Mouse (Mus musculus) spleen, adult 2 months (tissue): ENCODE data around the gene Gpr146.

ENCODE experiments used
- CTCF ChIP-seq: fragments of 200-500 bp; IDR thresholded peaks from 2 replicates; pipeline ENCODE4 v1.5.1; 2011; ENCODE audit warnings: mild to moderate bottlenecking, inconsistent platforms; ENCODE audit not compliant: insufficient read depth, insufficient read length, insufficient replicate concordance; ENCODE audit errors: extremely low read depth
- POLR2A ChIP-seq: fragments of 200-500 bp; IDR thresholded peaks from 2 replicates; pipeline ENCODE4 v1.6.1; 2011; ENCODE audit warnings: low read depth, low read length, inconsistent platforms

DNA sequence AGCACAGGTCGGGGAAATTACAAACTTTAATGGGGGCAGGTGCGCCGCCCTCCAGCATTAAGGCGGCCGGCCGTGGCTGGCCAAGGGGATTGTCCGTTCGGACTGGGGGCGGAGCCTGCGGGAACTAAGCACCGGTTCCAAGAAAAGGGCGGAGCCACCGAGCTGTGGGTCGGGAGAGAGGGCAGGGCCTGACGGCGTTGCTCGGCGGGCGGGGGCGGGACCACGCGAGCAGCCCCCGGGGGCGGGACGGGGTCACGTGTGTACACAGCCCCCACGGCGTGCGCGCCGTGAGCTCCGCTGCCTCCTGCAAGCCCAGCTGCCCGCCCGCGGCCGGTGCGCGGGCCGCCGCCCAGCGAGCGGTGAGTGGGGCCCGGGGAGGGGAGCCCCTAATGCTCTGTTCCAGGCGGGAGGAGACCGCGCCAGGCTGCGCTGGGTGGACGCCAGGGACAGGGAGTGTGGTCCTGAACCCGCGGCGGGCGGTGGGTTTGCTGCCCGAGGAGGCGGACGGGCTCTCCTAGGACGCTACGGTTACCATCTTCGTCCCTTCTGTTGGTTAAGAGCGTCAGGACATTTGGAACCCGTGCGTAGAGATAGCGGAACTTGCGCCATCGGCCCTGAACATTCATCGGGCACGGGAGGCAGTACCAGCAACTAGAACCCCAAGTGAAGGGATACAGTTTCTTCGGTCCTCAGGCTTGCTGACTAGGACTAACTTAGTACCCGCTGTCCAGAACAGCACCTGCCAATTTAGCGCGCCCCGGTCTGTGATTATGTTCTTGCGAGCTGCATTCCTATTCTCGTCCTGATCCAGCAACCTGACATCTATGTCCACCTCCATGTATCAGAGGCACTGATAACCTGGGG is 3.1 kb downstream of the Gpr146 start:
- TF ChIP-seq POLR2A: peak; percentile 54
- TF ChIP-seq CTCF: no peak
